Mouse (Mus musculus) spleen, adult 12 weeks (tissue): ENCODE measurements around the gene Tcaf2.

Experiments used
- DNase-seq: peaks from one replicate; pipeline ENCODE4 v3.0.0; 2022; ENCODE audit warnings: low spot score

Tcaf2 gene

DNA sequence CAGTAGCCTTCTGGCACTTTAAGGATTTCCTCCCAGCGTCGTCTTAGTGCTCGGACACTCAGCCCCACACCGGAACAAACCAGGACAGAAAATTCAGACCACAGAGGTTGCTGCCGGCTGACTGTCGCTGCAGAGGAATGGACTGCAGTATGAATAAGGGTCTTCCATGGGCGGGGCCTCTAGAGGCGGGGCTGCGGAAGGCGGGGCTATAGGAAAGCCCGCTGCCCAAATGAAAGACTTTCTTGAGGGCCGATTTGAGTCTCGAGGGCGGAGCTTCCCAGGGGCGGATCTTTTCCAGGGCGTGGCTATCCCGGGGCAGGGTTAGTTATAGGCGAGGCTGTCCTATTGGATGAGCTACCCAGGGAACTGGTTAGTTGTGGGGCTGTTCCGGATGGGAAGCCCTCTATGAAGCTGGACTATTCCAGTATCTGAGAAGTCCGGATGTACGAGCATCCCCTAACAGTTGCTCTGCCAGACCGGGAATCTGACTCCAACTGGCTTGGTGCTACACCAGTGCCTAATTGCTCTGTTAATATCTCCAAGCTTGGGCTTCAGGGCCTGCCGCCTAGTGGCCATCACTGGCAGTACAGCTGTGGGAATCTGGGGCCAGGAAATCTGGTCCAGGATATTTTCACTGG, at the start of gene Tcaf2:
Tcaf2 (minus strand) TSS at position 343 of the 638 bp plus-strand sequence.
- DNase-seq = peak; percentile 7

DNA sequence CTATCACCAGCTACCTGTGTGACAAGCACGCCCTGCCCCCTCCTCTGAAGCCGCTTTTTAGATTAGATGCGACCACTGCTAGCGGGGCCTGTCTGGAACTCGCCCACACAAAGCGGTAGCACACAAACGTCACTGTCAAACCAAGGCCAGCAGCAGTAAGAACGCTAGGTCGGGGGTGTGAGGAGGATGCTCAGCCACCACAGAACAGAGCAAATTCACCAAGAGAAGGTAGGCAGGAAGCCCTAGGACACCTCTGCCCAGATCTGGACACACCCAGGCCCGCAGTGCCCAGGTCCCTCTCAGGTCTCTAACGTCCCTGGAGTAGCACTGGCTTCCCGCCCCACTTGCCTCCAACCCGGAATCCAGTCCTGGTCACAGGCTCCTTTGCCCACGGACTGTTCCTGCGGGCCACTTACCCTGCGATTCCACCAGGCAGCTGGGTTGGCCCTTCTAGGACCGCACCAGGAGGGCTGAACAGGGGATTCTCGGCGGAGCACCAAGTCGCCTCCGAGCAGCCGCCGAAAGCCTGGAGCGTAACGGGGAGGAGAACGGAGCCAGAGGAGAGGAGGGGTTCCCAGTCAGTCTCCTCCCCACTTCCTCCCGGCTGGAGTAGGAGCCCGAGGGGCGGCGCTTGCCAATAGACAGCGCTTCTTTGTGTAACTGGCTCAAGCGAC, 47.6 kb upstream of the Tcaf2 start:
- DNase-seq = no peak

GRCm38 (mm10) chr6:42692154-42692516, 47.1 kb upstream of the Tcaf2 start:
- no peak for DNase-seq

GRCm38 (mm10) chr6:42689761-42690160, 44.7 kb upstream of the Tcaf2 start:
- no peak for DNase-seq

DNA sequence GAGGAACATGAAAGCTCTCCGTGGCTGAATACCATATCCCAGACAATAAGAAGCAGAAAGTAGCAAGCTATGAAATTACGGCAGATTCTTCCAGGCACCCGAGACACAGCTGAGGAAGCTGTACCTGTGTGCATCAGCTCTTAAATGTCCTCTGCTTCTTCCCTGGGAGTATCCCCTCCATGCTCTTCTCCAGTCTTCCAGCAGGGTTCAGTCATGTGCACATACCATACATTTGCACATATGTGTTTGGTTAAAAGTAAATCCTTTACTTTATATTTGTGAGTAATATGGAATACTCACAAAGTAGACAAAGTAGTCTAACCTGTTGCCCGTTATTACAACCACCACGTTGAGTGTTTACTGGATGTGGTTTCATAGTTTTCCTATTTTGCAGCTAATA, 42.9 kb upstream of the Tcaf2 start:
- no peak for DNase-seq

DNA sequence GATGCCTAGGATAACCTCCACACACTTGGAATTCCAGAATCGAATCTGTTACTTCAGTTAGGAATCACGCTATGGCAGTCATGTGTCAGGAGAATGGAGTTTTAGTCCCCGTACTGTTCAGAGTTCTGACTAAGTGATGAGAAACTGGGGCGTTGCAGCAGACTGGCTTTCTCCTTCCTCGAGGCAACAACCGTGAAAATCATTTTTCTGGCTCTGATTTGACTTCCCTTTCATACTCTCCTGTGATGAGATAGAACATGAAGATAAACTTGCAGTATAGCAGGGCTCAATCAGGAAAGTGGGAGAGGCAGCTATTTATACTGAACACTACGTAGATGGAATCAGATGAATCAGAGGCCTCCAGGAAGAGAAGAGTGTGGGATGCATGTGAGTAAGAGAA, 35.0 kb upstream of the Tcaf2 start:
- no peak for DNase-seq

GRCm38 (mm10) chr6:42676011-42676410, 31.0 kb upstream of the Tcaf2 start:
- DNase-seq = no peak

GRCm38 (mm10) chr6:42671767-42672166, 26.7 kb upstream of the Tcaf2 start:
- no peak for DNase-seq

GRCm38 (mm10) chr6:42667722-42668121, 22.7 kb upstream of the Tcaf2 start:
- no peak for DNase-seq

DNA sequence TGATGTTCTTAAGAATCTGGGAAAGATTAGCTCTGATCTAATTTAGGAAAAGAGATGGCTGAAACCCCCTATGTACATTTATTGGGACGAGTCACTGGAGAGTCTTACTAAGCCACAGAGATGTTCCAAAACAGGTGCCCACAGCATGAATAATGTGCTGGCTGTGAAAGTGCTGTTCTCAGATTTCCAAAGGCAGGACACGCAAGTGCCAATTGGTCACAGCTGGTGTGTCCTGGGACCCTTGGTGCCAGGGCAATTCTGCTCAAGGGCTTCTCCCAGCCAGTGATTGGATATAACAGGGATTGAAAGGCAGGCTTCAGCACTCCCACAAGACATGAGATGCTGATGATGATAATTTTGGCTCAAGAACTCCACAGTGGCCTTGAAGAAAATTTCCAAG, 16.7 kb upstream of the Tcaf2 start:
- DNase-seq = no peak

GRCm38 (mm10) chr6:42634393-42634792, 10.7 kb downstream of the Tcaf2 start:
- no peak for DNase-seq

DNA sequence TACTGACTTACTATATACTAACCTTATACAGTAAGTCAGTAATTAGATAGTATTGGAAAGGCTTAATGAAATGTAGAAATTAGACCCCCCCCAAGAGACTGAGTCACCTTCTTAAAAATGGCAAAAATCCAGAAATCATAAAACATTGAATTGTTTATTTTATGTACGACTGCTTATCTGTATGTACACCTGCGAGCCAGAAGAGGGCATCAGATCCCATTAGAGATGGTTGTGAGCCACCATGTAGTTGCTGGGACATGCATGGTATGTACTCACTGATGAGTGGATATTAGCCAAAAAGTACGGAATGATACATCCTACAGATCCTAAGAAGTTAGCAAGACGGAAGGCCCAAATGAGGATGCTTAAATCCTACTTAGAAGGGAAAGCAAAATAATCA, 13.7 kb downstream of the Tcaf2 start:
- DNase-seq = no peak

- no peak for DNase-seq
Measured at GRCm38 (mm10) chr6:42616904-42617303, 28.1 kb downstream of the Tcaf2 start.

- no peak for DNase-seq
Measured at GRCm38 (mm10) chr6:42612218-42612617, 32.8 kb downstream of the Tcaf2 start.

DNA sequence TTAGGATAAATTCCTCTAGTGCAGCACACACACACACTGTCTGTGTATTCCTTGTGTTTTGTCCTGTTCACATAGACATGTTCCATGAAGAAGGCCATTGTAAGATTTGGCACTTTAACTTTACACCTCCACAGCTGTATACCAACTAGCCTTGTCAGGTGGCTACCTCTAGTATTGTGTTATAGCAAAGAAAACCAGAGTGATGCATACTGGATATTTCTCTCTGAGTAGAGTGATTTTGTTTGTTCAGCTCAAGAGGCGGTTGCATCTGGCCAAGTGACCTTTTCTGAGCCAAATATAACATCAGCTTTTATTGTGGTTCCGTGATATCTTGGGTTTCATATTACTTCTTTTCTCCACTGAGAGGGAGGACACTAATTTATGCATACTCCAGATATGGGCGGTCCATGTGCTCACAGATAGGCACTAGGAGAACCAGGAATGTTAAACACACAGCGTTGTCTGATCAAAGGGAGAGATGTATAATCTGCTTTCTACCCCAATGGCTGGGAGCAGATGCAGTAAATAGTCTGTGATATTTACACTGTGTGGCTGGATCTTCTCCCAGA, 34.0 kb downstream of the Tcaf2 start:
- no peak for DNase-seq

GRCm38 (mm10) chr6:42597592-42597991, 47.5 kb downstream of the Tcaf2 start, which contains the start of gene Tcaf3:
Gene Tcaf3, minus strand, starts transcription at chr6:42597692.
- DNase-seq = no peak

DNA sequence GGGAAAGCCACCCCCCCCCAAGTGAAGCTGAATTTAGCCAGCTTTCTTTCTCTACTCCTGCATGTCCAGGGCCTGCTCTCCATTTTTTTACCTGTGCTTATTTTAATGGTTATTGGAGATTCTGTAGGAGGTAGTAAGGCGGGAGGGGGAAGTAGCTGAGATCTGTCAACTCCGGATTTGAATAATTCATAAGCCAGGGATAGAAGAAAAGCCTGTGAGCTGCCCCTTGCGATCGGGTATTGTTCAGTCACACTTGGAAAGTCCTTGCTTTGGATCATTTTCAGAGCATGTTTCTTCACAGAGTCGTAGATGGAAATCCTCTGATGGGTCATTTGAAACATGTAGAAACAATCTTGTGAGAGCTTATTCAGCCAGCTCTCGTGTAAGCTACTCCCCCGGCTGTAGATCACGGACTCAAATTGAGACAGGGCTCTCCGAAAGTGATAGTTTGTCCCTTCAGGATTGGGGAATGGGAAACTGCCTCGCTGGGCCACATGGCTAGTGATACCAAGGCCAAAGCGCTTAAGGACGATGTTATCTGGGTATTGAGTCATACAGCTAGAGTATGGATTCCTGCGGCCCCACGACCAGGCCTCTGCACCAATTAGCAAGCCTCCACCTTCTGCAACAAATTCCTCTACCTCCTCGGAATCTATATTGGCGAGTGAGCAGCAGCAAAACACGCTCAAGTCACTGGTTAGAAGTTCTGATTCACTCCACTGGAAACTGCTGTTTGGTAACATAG, 51.7 kb downstream of the Tcaf2 start:
- DNase-seq = no peak

DNA sequence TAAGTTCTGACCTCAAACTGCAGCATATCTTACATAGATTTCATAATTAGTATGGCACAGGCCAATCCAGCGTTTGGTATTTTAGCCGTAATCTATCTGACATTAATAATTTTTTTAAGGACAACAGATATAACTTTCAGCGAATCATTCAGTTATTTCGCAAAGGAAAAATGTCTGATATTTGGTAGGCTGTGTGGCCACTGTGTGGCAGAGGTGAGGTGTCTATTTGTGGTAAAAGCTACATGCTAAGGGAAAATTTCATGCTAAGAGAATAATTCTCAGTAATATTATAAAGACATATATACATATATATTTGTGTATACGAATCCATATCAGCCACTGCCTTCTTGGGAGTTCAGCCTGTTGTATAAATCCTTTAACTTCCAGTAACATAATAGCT, 58.5 kb downstream of the Tcaf2 start:
- no peak for DNase-seq

DNA sequence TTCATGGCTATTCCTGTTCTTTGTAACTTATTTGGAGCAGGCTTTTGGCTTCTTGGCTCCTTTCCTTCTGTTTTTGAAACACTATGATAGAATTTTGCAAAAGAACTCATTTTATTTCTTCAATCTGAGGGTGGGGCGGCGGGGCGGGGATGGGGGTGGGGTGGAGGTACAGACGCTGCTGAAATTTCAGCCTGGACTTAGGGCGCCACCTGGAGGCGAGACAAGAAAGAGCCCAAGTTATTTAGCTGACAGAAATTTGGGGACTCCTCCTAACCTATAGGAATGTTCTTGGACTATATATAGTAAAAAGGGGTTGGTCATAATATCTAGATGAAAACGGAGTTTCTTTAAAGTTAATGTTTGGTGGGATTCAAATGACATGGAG, 61.6 kb downstream of the Tcaf2 start:
- DNase-seq = no peak

GRCm38 (mm10) chr6:42582741-42583487, 62.1 kb downstream of the Tcaf2 start:
- no peak for DNase-seq

DNA sequence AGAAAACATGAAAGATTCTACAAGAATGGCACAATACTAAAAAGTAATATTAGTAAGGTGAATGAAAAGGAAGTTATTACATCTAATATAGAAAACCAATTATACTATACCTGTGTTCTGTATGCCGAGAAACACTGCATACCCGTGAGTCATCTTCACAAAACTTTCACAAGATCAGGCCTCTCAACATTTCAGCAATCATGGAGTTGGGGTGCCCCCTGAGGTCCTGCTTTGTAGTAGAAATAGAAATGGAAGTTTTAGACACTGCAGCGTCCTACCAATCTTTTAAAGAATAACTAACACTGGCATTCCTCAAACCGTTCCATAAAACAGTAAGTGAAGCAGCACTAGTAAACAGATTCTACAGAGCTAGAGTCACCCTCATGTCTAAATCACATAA, 66.4 kb downstream of the Tcaf2 start:
- no peak for DNase-seq

GRCm38 (mm10) chr6:42577433-42577832, 67.6 kb downstream of the Tcaf2 start:
- no peak for DNase-seq
